Mouse (Mus musculus): ENCODE measurements around the gene D630039A03Rik.

GRCm38 (mm10) chr4:57908860-57909259 is 7.2 kb downstream of the D630039A03Rik start:
- TF ChIP-seq CTCF (IDR thresholded peaks at IDR 0.05; ENCODE audit: control insufficient read depth, insufficient read depth, insufficient read length) (no peak), FOSL1 (IDR thresholded peaks at IDR 0.05; ENCODE audit: insufficient read depth, low read length, poor library complexity, severe bottlenecking) (no peak), CEBPB (IDR thresholded peaks at IDR 0.05; ENCODE audit: low read depth) (no peak), MYOG (IDR thresholded peaks at IDR 0.05; ENCODE audit: control insufficient read depth, extremely low read depth, insufficient read length) (no peak), USF1 (IDR thresholded peaks at IDR 0.05; ENCODE audit: low read depth) (no peak), MYOD1 (IDR thresholded peaks at IDR 0.05; ENCODE audit: control insufficient read depth, insufficient read length, low read depth) (no peak), MAX (IDR thresholded peaks at IDR 0.05) (no peak)

Measured in C2C12 (cell line).